Mouse (Mus musculus) hindlimb bud, embryonic 11.5 days (tissue): ENCODE measurements around the gene Cgref1.
A peak's percentile ranks its signal among the peaks of the same experiment; 100 is the strongest.

Experiments used
- DNase-seq: peaks from one replicate; pipeline ENCODE4 v3.0.0-alpha.2; 2012; ENCODE audit warnings: low read depth, low spot score; ENCODE audit errors: extremely low spot score

The Cgref1 gene

GRCm38 (mm10) chr5:30944956-30945781 is at the start of gene Cgref1:
Gene Cgref1 (minus strand): TSS chr5:30945591.
- no peak for DNase-seq

- no peak for DNase-seq
Observed at GRCm38 (mm10) chr5:30994074-30994473, 48.7 kb upstream of the Cgref1 start.

- DNase-seq = no peak
Observed at GRCm38 (mm10) chr5:30992980-30993676, 47.7 kb upstream of the Cgref1 start.

- no peak for DNase-seq
Observed at GRCm38 (mm10) chr5:30982357-30982756, 37.0 kb upstream of the Cgref1 start.

GRCm38 (mm10) chr5:30974870-30975656 is 29.7 kb upstream of the Cgref1 start:
- no peak for DNase-seq

- DNase-seq = no peak
Observed at GRCm38 (mm10) chr5:30969440-30969839, 24.0 kb upstream of the Cgref1 start.

GRCm38 (mm10) chr5:30968416-30968815 is 23.0 kb upstream of the Cgref1 start, which contains the start of gene Tcf23:
Gene Tcf23 (plus strand): TSS chr5:30968662.
- DNase-seq = no peak

- no peak for DNase-seq
Observed at GRCm38 (mm10) chr5:30966189-30966588, 20.8 kb upstream of the Cgref1 start.

- DNase-seq = no peak
Observed at GRCm38 (mm10) chr5:30963916-30964315, 18.5 kb upstream of the Cgref1 start.

GRCm38 (mm10) chr5:30961545-30962505 is 16.4 kb upstream of the Cgref1 start:
- DNase-seq = no peak

GRCm38 (mm10) chr5:30960814-30961213 is 15.4 kb upstream of the Cgref1 start:
- DNase-seq = no peak

- peak; percentile 97 for DNase-seq
Observed at GRCm38 (mm10) chr5:30959966-30960501, 14.6 kb upstream of the Cgref1 start, which contains the start of gene Preb. Gene Preb (minus strand): TSS chr5:30960361.

- no peak for DNase-seq
Observed at GRCm38 (mm10) chr5:30959198-30959854, 13.9 kb upstream of the Cgref1 start.

GRCm38 (mm10) chr5:30957891-30958290 is 12.5 kb upstream of the Cgref1 start:
- no peak for DNase-seq

GRCm38 (mm10) chr5:30955751-30956150 is 10.4 kb upstream of the Cgref1 start:
- no peak for DNase-seq

- DNase-seq = no peak
Observed at GRCm38 (mm10) chr5:30954556-30954955, 9.2 kb upstream of the Cgref1 start.

- no peak for DNase-seq
Observed at GRCm38 (mm10) chr5:30954065-30954464, 8.7 kb upstream of the Cgref1 start.

- no peak for DNase-seq
Observed at GRCm38 (mm10) chr5:30952551-30952950, 7.2 kb upstream of the Cgref1 start.

GRCm38 (mm10) chr5:30951706-30952105 is 6.3 kb upstream of the Cgref1 start:
- no peak for DNase-seq
